Mouse (Mus musculus) heart, adult 2 months (tissue): ENCODE data around the gene Itprid1.

Experiments
- CTCF ChIP-seq: fragments of 200-600 bp; IDR thresholded peaks from 2 replicates; pipeline ENCODE4 v1.8.1; 2022; ENCODE audit warnings: antibody characterized with exemption, mild to moderate bottlenecking, moderate library complexity
- EP300 ChIP-seq: fragments of 200-500 bp; IDR thresholded peaks from 2 replicates; pipeline ENCODE4 v1.6.1; 2011; ENCODE audit warnings: low read depth, low read length, control low read depth; ENCODE audit not compliant: insufficient read depth
- POLR2A ChIP-seq: fragments of 200-500 bp; IDR thresholded peaks from 2 replicates; pipeline ENCODE4 v1.6.1; 2011; ENCODE audit warnings: mild to moderate bottlenecking, low read depth, low read length, control low read depth; ENCODE audit not compliant: insufficient read depth

DNA sequence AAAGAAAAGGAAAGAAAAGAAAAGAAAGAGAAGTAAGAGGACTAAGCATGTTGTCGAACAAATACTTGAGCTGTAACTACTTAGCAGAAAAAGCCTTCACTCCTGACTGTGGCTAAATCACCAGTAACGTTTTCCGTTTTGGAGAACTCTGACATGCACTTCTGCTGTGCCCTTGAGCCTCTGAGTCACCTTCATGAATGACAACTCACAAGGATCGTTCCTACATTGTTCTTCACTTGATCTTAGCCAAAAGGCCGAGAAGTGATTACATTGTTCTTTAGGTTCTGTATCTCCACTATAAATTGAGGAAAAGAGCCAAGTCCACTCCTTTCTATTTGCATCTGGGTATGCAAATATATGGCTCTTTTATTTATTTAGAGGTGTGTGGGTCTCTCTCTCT, 19.8 kb upstream of the Itprid1 start:
- TF ChIP-seq CTCF: no peak
- no peak for TF ChIP-seq POLR2A
- no peak for TF ChIP-seq EP300
